Mouse (Mus musculus) effector memory CD4-positive, alpha-beta T cell, adult 7 months (primary cell): ENCODE results near the gene Eda. TPM values are rescaled to one million over a fixed set of nuclear protein-coding genes. Genes with fewer than 3 reads are reported as not detected.

ENCODE experiments used
- polyA plus RNA-seq: library from polyadenylated mRNA; unstranded; fragments of 100-300 nt; shearing (Covaris generic); gene quantifications from one replicate; pipeline ENCODE4 v1.2.1, GENCODE M21; 2017

Eda gene
- not detected for polyA plus RNA-seq

DNA sequence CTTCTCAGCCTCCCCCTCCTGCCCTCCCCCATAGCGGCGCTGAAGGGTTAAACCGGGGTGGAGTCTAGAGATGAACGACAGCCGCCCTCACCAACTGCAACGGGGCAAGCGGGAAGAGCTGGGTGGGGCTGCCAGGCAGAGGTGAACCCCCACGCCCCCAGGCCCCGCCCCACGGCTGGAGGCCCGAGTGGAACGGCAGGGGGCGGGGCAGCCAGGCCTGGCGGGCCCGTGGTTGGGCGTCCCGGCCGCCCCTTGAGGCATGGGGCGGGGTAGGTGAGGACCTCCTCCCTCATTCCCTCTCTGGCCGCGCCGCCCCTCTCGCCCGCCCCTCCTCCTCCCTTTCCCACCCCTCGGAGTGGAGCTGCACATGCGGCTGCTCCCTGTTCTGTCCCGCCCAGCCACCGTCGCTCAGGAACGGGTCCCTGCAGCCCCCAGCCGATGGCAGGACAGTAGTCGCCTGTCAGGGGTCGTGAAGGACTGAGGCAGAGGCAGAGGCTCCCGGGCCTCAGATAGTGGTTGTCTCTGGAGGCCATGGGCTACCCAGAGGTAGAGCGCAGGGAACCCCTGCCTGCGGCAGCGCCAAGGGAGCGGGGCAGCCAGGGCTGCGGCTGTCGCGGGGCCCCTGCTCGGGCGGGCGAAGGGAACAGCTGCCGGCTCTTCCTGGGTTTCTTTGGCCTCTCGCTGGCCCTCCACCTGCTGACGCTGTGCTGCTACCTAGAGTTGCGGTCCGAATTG, at the start of gene Eda:
Eda (plus strand) TSS at position 357 of the 735 bp plus-strand sequence.

DNA sequence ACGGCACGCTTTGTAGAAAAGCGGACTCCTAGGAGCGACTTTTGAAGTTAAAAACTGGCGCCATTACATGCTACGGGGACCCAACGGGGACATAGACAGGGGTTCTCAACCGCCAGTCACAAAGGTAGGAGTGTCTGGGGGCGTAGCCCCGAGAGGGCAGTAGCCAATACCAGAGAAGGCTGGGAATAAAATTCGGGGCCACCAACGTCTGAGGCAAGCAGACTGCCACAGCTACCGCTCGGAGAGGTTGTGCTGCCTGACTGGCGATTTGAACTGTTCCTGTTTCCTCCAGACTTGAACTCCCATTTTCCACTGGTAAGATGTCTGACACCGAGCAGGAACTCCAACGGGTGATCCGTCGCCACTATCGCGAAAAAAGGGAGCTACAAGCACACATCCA, 453.3 kb downstream of the Eda start, which contains the start of gene Otud6a:
Otud6a (plus strand) TSS at position 321 of the 400 bp plus-strand sequence.

GRCm38 (mm10) chrX:100442617-100443016, 467.2 kb downstream of the Eda start, which contains the start of gene Awat2:
Gene Awat2 (minus strand): TSS chrX:100442717.

Other genes starting within 250 kb of the Eda start
- gene Tmem28, start 154.6 kb upstream of the Eda start, polyA plus RNA-seq = not detected